Mouse (Mus musculus): ENCODE measurements at regions not wholly inside any gene's neighbourhood (a gene's known extent, or its start where the extent isn't known, plus 50 kb on each side); places are given as distances from the start of the nearest gene placed in this dataset.

- H3K27ac ChIP-seq (ENCODE audit: low read depth, low read length): no peak overlapping the region
- 66% methylated on average over 8 of the region's 8 CpGs for WGBS
- no peaks in the 10 kb centered on the region for H3K4me1 ChIP-seq (ENCODE audit: control insufficient read depth, insufficient read depth, low read length)
- DNase-seq (ENCODE audit: low spot score) (no peak), ATAC-seq (ENCODE audit: insufficient read depth, low FRiP score, low TSS enrichment) (no peak)
- no peaks in the 10 kb centered on the region for H3K9me3 ChIP-seq (ENCODE audit: control insufficient read depth, low read length)
- no peaks in the 10 kb centered on the region for H3K36me3 ChIP-seq (ENCODE audit: control insufficient read depth, insufficient read depth, low read length)
- no peak overlapping the region for H3K4me3 ChIP-seq (ENCODE audit: low read depth, low read length)
- H3K4me2 ChIP-seq (ENCODE audit: low read depth): no peak overlapping the region
- H3K9ac ChIP-seq (ENCODE audit: low read length): no peak overlapping the region
- no peaks in the 10 kb centered on the region for H3K27me3 ChIP-seq (ENCODE audit: control insufficient read depth, insufficient read depth, low read length)
Observed at GRCm38 (mm10) chr1:64253996-64254395, 131.9 kb upstream of the Klf7 start.

GRCm38 (mm10) chr1:64242401-64242800, 120.3 kb upstream of the Klf7 start:
- no peak overlapping the region for H3K4me2 ChIP-seq (ENCODE audit: low read depth)
- 52% methylated on average over 2 of the region's 2 CpGs for WGBS
- no peak overlapping the region for H3K9ac ChIP-seq (ENCODE audit: low read length)
- H3K27ac ChIP-seq (ENCODE audit: low read depth, low read length): no peak overlapping the region
- H3K27me3 ChIP-seq (ENCODE audit: control insufficient read depth, insufficient read depth, low read length): no peaks in the 10 kb centered on the region
- DNase-seq (ENCODE audit: low spot score) (no peak), ATAC-seq (ENCODE audit: insufficient read depth, low FRiP score, low TSS enrichment) (no peak)
- H3K36me3 ChIP-seq (ENCODE audit: control insufficient read depth, insufficient read depth, low read length): no peaks in the 10 kb centered on the region
- no peaks in the 10 kb centered on the region for H3K9me3 ChIP-seq (ENCODE audit: control insufficient read depth, low read length)
- no peaks in the 10 kb centered on the region for H3K4me1 ChIP-seq (ENCODE audit: control insufficient read depth, insufficient read depth, low read length)
- H3K4me3 ChIP-seq (ENCODE audit: low read depth, low read length): no peak overlapping the region

GRCm38 (mm10) chr1:64229654-64230053, 107.6 kb upstream of the Klf7 start:
- Histone ChIP-seq H3K27me3 (ENCODE audit: control insufficient read depth, insufficient read depth, low read length) (no peaks in the 10 kb centered on the region), H3K9me3 (ENCODE audit: control insufficient read depth, low read length) (no peaks in the 10 kb centered on the region), H3K4me2 (ENCODE audit: low read depth) (no peak overlapping the region), H3K4me3 (ENCODE audit: low read depth, low read length) (no peak overlapping the region), H3K9ac (ENCODE audit: low read length) (no peak overlapping the region), H3K36me3 (ENCODE audit: control insufficient read depth, insufficient read depth, low read length) (no peaks in the 10 kb centered on the region), H3K27ac (ENCODE audit: low read depth, low read length) (no peak overlapping the region), H3K4me1 (ENCODE audit: control insufficient read depth, insufficient read depth, low read length) (peaks cover 6% of the 10 kb centered on the region)
- no peak for ATAC-seq (ENCODE audit: insufficient read depth, low FRiP score, low TSS enrichment)
- DNase-seq (ENCODE audit: low spot score): no peak
- WGBS: 93% methylated on average over 1 of the region's 1 CpGs

GRCm38 (mm10) chr1:64226001-64226918, 104.2 kb upstream of the Klf7 start:
- H3K9ac ChIP-seq (ENCODE audit: low read length): peak overlapping the region; percentile 18
- H3K9me3 ChIP-seq (ENCODE audit: control insufficient read depth, low read length): no peaks in the 10 kb centered on the region
- peaks cover 6% of the 10 kb centered on the region for H3K4me1 ChIP-seq (ENCODE audit: control insufficient read depth, insufficient read depth, low read length)
- no peak overlapping the region for H3K4me3 ChIP-seq (ENCODE audit: low read depth, low read length)
- H3K4me2 ChIP-seq (ENCODE audit: low read depth): peak overlapping the region; percentile 16; the same call in 1 of the 2 replicates
- peak overlapping the region; percentile 35 for H3K27ac ChIP-seq (ENCODE audit: low read depth, low read length)
- H3K27me3 ChIP-seq (ENCODE audit: control insufficient read depth, insufficient read depth, low read length): no peaks in the 10 kb centered on the region
- DNase-seq (ENCODE audit: low spot score) (peak; percentile 74), ATAC-seq (ENCODE audit: insufficient read depth, low FRiP score, low TSS enrichment) (peak; percentile 82)
- 26% methylated on average over 16 of the region's 16 CpGs for WGBS
- H3K36me3 ChIP-seq (ENCODE audit: control insufficient read depth, insufficient read depth, low read length): no peaks in the 10 kb centered on the region

GRCm38 (mm10) chr1:64223779-64224687, 102.0 kb upstream of the Klf7 start:
- H3K36me3 ChIP-seq (ENCODE audit: control insufficient read depth, insufficient read depth, low read length): no peaks in the 10 kb centered on the region
- H3K27ac ChIP-seq (ENCODE audit: low read depth, low read length): no peak overlapping the region
- WGBS: 80% methylated on average over 19 of the region's 19 CpGs
- H3K9ac ChIP-seq (ENCODE audit: low read length): no peak overlapping the region
- H3K9me3 ChIP-seq (ENCODE audit: control insufficient read depth, low read length): no peaks in the 10 kb centered on the region
- no peak overlapping the region for H3K4me2 ChIP-seq (ENCODE audit: low read depth)
- H3K4me3 ChIP-seq (ENCODE audit: low read depth, low read length): no peak overlapping the region
- no peaks in the 10 kb centered on the region for H3K27me3 ChIP-seq (ENCODE audit: control insufficient read depth, insufficient read depth, low read length)
- peak; percentile 38; the same call in 1 of the 2 replicates for ATAC-seq (ENCODE audit: insufficient read depth, low FRiP score, low TSS enrichment)
- peaks cover 6% of the 10 kb centered on the region for H3K4me1 ChIP-seq (ENCODE audit: control insufficient read depth, insufficient read depth, low read length)
- DNase-seq (ENCODE audit: low spot score): peak; percentile 42

- Histone ChIP-seq H3K4me1 (ENCODE audit: control insufficient read depth, insufficient read depth, low read length) (peaks cover 6% of the 10 kb centered on the region), H3K27me3 (ENCODE audit: control insufficient read depth, insufficient read depth, low read length) (no peaks in the 10 kb centered on the region), H3K36me3 (ENCODE audit: control insufficient read depth, insufficient read depth, low read length) (no peaks in the 10 kb centered on the region), H3K9me3 (ENCODE audit: control insufficient read depth, low read length) (no peaks in the 10 kb centered on the region), H3K4me3 (ENCODE audit: low read depth, low read length) (no peak overlapping the region), H3K4me2 (ENCODE audit: low read depth) (no peak overlapping the region), H3K9ac (ENCODE audit: low read length) (no peak overlapping the region), H3K27ac (ENCODE audit: low read depth, low read length) (no peak overlapping the region)
- no peak for DNase-seq (ENCODE audit: low spot score)
- WGBS: 82% methylated on average over 2 of the region's 2 CpGs
- no peak for ATAC-seq (ENCODE audit: insufficient read depth, low FRiP score, low TSS enrichment)
Observed at GRCm38 (mm10) chr1:64222475-64222874, 100.4 kb upstream of the Klf7 start.

GRCm38 (mm10) chr1:64220486-64220885, 98.4 kb upstream of the Klf7 start:
- Histone ChIP-seq H3K4me2 (ENCODE audit: low read depth) (no peak overlapping the region), H3K27ac (ENCODE audit: low read depth, low read length) (no peak overlapping the region), H3K27me3 (ENCODE audit: control insufficient read depth, insufficient read depth, low read length) (no peaks in the 10 kb centered on the region), H3K4me1 (ENCODE audit: control insufficient read depth, insufficient read depth, low read length) (no peaks in the 10 kb centered on the region), H3K9ac (ENCODE audit: low read length) (no peak overlapping the region), H3K36me3 (ENCODE audit: control insufficient read depth, insufficient read depth, low read length) (no peaks in the 10 kb centered on the region), H3K9me3 (ENCODE audit: control insufficient read depth, low read length) (no peaks in the 10 kb centered on the region), H3K4me3 (ENCODE audit: low read depth, low read length) (no peak overlapping the region)
- 84% methylated on average over 1 of the region's 1 CpGs for WGBS
- no peak for ATAC-seq (ENCODE audit: insufficient read depth, low FRiP score, low TSS enrichment)
- DNase-seq (ENCODE audit: low spot score): no peak

- Histone ChIP-seq H3K36me3 (ENCODE audit: control insufficient read depth, insufficient read depth, low read length) (no peaks in the 10 kb centered on the region), H3K4me3 (ENCODE audit: low read depth, low read length) (no peak overlapping the region), H3K27me3 (ENCODE audit: control insufficient read depth, insufficient read depth, low read length) (no peaks in the 10 kb centered on the region), H3K4me2 (ENCODE audit: low read depth) (no peak overlapping the region), H3K4me1 (ENCODE audit: control insufficient read depth, insufficient read depth, low read length) (no peaks in the 10 kb centered on the region), H3K27ac (ENCODE audit: low read depth, low read length) (no peak overlapping the region), H3K9me3 (ENCODE audit: control insufficient read depth, low read length) (no peaks in the 10 kb centered on the region), H3K9ac (ENCODE audit: low read length) (no peak overlapping the region)
- no peak for DNase-seq (ENCODE audit: low spot score)
- no peak for ATAC-seq (ENCODE audit: insufficient read depth, low FRiP score, low TSS enrichment)
- 79% methylated on average over 5 of the region's 5 CpGs for WGBS
Observed at GRCm38 (mm10) chr1:64220040-64220439, 98.0 kb upstream of the Klf7 start.
